In the genomic region with DNA sequence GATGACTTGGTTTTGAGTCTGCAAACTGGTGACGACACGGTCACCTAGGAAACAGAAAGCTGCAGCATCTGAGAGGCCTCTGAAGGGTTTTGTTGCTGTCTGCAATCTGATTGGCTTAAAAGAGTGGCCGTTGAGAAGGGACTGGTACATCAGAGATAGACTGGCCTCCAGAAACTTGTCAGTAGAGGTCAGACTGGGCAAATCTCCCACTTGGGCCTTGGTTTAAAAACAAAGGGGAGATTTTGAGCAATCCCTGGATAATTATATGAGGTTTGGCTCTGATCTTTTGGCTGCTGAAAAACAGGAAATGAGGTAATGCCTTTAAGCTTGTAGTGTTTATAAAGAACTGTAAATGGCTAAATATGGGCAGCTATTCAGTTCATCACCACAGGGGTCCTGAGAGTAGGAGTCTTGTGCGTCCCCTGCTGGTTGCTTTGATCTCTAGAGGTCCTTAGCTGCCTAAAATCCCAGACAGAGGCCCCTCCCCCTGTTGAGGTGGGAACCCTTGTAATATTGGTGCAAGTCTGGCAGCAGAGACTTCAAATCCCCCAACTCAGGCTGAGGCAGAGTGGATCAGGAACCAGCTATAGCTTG, we compare ENCODE assay signal across 8 mouse cellular contexts. TPM values are rescaled to one million over a fixed set of nuclear protein-coding genes. Genes with fewer than 3 reads are reported as not detected.
DNase-seq lines count a peak whose midpoint lies in the region; ATAC-seq lines count a peak whose summit lies in the region.

No protein-coding gene starts in this region.

- H3K27me3 ChIP-seq in hindbrain, embryonic 15.5 days: no peaks in the 10 kb centered on the region

- H3K9ac ChIP-seq in hindbrain, embryonic 15.5 days: no peak overlapping the region

- H3K36me3 ChIP-seq in hindbrain, embryonic 15.5 days: peaks cover 11% of the 10 kb centered on the region

- H3K27ac ChIP-seq in hindbrain, embryonic 15.5 days (replicated peaks): peak overlapping the region; percentile 80

- peaks cover 58% of the 10 kb centered on the region for H3K4me1 ChIP-seq in hindbrain, embryonic 15.5 days (replicated peaks)

- ATAC-seq in hindbrain, embryonic 15.5 days (ENCODE audit: low FRiP score, low read depth): peak; percentile 77

- H3K4me2 ChIP-seq in hindbrain, embryonic 15.5 days: peak overlapping the region; percentile 31; the same call in 1 of the 2 replicates

- no peak overlapping the region for H3K4me3 ChIP-seq in hindbrain, embryonic 15.5 days

- H3K9me3 ChIP-seq in hindbrain, embryonic 15.5 days: no peaks in the 10 kb centered on the region

- 4% methylated on average over 4 of the region's 4 CpGs for WGBS in hindbrain, embryonic 15.5 days

- DNase-seq in NIH3T3 (ENCODE audit: low read depth): peak; percentile 91
- peak; percentile 51 to 73 for DNase-seq in cerebellum, postnatal 14 days
- peak; percentile 51 to 79 for DNase-seq in frontal cortex, postnatal 36 days (ENCODE audit: low spot score in 2 of 2)
- DNase-seq in layer of hippocampus, postnatal 25 days (ENCODE audit: extremely low spot score in 1 of 2, low spot score in 1 of 2): peak; percentile 44 to 45
- DNase-seq in lung, postnatal 25 days (ENCODE audit: low spot score): peak; percentile 77
- peak; percentile 91 for DNase-seq in retina, postnatal 1 day
- peak; percentile 69 to 87 for DNase-seq in urinary bladder, postnatal 4 days (ENCODE audit: low spot score in 2 of 2)

RNA-seq across cellular contexts. Expression of a gene that starts 13.7 kb away (rescaled TPM):
- 30.1 and 30.8 TPM in 2 replicates for polyA plus RNA-seq in hindbrain, embryonic 15.5 days (2015; fragmentation: Nextera tagmentation; extraction: Ambion mirVana)
- total RNA-seq in layer of hippocampus, postnatal 25 days (2021): 10 to 100 TPM; 29.6 to 31.6 TPM

RNA-seq across cellular contexts. Expression of a gene that starts 25.5 kb away (rescaled TPM):
- 0.91 and 1.6 TPM in 2 replicates for polyA plus RNA-seq in hindbrain, embryonic 15.5 days (2015; fragmentation: Nextera tagmentation; extraction: Ambion mirVana)
- total RNA-seq in layer of hippocampus, postnatal 25 days (2021): not detected

RNA-seq across cellular contexts. Expression of a gene that starts 54.1 kb away (rescaled TPM):
- polyA plus RNA-seq in hindbrain, embryonic 15.5 days (2015; fragmentation: Nextera tagmentation; extraction: Ambion mirVana): 39.3 and 43.6 TPM in 2 replicates
- total RNA-seq in layer of hippocampus, postnatal 25 days (2021): 10 to 100 TPM; 80.6 to 99.0 TPM
